Mouse (Mus musculus) myocyte (in vitro differentiated cells): Measurements from ENCODE around the gene Cfap99.

Experiments used
- CEBPB ChIP-seq: IDR thresholded peaks from 2 replicates; pipeline ENCODE4 v1.6.1; 2011; ENCODE audit warnings: mild to moderate bottlenecking, moderate library complexity; ENCODE audit not compliant: poor library complexity, insufficient read depth, severe bottlenecking
- MAX ChIP-seq: IDR thresholded peaks from one replicate; pipeline ENCODE4 v1.6.1; 2011; ENCODE audit warnings: low read depth, mild to moderate bottlenecking, control low read depth
- MYOD1 ChIP-seq, 3 experiments: IDR thresholded peaks; one replicate each; pipeline ENCODE4 v1.6.1; 2011; ENCODE audit warnings: control low read depth in 2 of 3, low read depth in 2 of 3, mild to moderate bottlenecking in 2 of 3, moderate library complexity in 1 of 3; ENCODE audit not compliant: insufficient read length in 2 of 3, control insufficient read depth in 1 of 3
- MYOG ChIP-seq, 3 experiments: IDR thresholded peaks; one replicate each; pipeline ENCODE4 v1.6.1; 2011; ENCODE audit warnings: control low read depth in 2 of 3, low read depth in 2 of 3, mild to moderate bottlenecking in 2 of 3; ENCODE audit not compliant: insufficient read length in 2 of 3, control insufficient read depth in 1 of 3, insufficient read depth in 1 of 3
- POLR2AphosphoS2 ChIP-seq: IDR thresholded peaks from one replicate; pipeline ENCODE4 v1.6.1; 2011; ENCODE audit warnings: low read depth, control low read depth; ENCODE audit not compliant: insufficient read length

DNA sequence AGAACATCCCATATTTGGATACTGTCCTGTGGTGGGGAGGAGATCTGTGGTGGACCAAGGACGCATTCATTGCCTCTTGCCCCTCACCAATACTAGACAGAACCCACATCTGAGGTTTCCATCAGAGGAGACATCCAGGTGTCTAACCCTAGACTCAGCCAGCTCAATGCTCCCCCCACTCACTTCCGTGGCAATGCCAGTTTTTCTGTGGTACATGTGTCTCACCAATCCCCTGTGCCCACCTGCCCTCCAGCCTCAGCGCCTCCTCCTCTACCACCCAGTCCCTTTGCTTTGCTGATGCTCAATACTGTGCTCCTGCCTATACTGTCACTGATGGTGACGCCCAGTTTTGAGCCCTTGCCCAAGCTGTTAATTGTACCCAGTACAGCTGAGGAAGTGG, 32.8 kb downstream of the Cfap99 start:
- no peak for TF ChIP-seq MYOD1 (IDR thresholded peaks at IDR 0.05; ENCODE audit: control insufficient read depth in 1 of 3, insufficient read length in 2 of 3, low read depth in 2 of 3)
- no peak for TF ChIP-seq MYOG (IDR thresholded peaks at IDR 0.05; ENCODE audit: control insufficient read depth in 1 of 3, insufficient read depth in 1 of 3, insufficient read length in 2 of 3, low read depth in 2 of 3)
- no peak for TF ChIP-seq POLR2AphosphoS2
- no peak for TF ChIP-seq MAX
- no peak for TF ChIP-seq CEBPB
